8 mouse cellular contexts compared by ENCODE assay signal in genomic region chr7:126271712-126272683, GRCm38 (mm10). TPM values are rescaled to one million over a fixed set of nuclear protein-coding genes. Genes with fewer than 3 reads are reported as not detected.
A peak's percentile ranks its signal among the peaks of the same experiment; 100 is the strongest.
DNase-seq lines count a peak whose midpoint lies in the region; ATAC-seq and TF ChIP-seq lines count a peak whose summit lies in the region.

Gene Sbk1 (plus strand): TSS chr7:126272619.

- DNase-seq in adrenal gland, postnatal 25 days: peak; percentile 94
- DNase-seq in embryonic facial prominence, embryonic 11.5 days (ENCODE audit: low spot score): peak; percentile 94
- peak; percentile 91 to 96 for DNase-seq in left cerebral cortex, postnatal 36 days (ENCODE audit: low spot score in 2 of 2)
- peak; percentile 92 for DNase-seq in midbrain, embryonic 10.5 days (ENCODE audit: low spot score)
- peak; percentile 87 to 89 for DNase-seq in right cerebral cortex, postnatal 36 days (ENCODE audit: low spot score in 2 of 2)
- peak; percentile 89 to 91 for DNase-seq in urinary bladder, postnatal 4 days (ENCODE audit: low spot score in 2 of 2)

- no peaks in the 10 kb centered on the region; the same call in 1 of the 2 replicates for H3K36me3 ChIP-seq in embryonic facial prominence, embryonic 11.5 days (replicated peaks; ENCODE audit: control insufficient read depth, insufficient read depth, low read depth, low read length)
- no peaks in the 10 kb centered on the region for H3K36me3 ChIP-seq in intestine, postnatal 0 days (ENCODE audit: control insufficient read depth, insufficient read depth)
- peaks cover 30% of the 10 kb centered on the region for H3K36me3 ChIP-seq in midbrain, embryonic 10.5 days

- TF ChIP-seq CTCF in intestine, postnatal 0 days (IDR thresholded peaks at IDR 0.05; ENCODE audit: low read depth): no peak

- peak within 1 kb of the TSS; percentile 87 for H3K27ac ChIP-seq in embryonic facial prominence, embryonic 11.5 days (replicated peaks; ENCODE audit: low read depth, low read length)
- peak within 1 kb of the TSS; percentile 77 for H3K27ac ChIP-seq in intestine, postnatal 0 days (ENCODE audit: low read depth, low read length)
- H3K27ac ChIP-seq in midbrain, embryonic 10.5 days (replicated peaks): peak within 1 kb of the TSS; percentile 99

- peak; percentile 92 for ATAC-seq in embryonic facial prominence, embryonic 11.5 days (replicated peaks; ENCODE audit: insufficient number of reproducible peaks, low FRiP score, low TSS enrichment, low read depth)
- peak; percentile 80 for ATAC-seq in granulocyte monocyte progenitor cell, adult 5-6 weeks (replicated peaks; ENCODE audit: poor library complexity, severe bottlenecking)
- peak; percentile 97 for ATAC-seq in intestine, postnatal 0 days

- peak within 1 kb of the TSS; percentile 87 for H3K4me2 ChIP-seq in embryonic facial prominence, embryonic 11.5 days (ENCODE audit: low read depth, low read length)
- H3K4me2 ChIP-seq in intestine, postnatal 0 days (replicated peaks; ENCODE audit: low read depth): peak within 1 kb of the TSS; percentile 94

- H3K27me3 ChIP-seq in embryonic facial prominence, embryonic 11.5 days (ENCODE audit: control insufficient read depth, insufficient read depth, low read length): no peaks in the 10 kb centered on the region
- H3K27me3 ChIP-seq in intestine, postnatal 0 days (replicated peaks; ENCODE audit: control insufficient read depth, insufficient read depth, low read length): no peaks in the 10 kb centered on the region
- peaks cover 17% of the 10 kb centered on the region for H3K27me3 ChIP-seq in midbrain, embryonic 10.5 days (ENCODE audit: low read depth, poor library complexity, severe bottlenecking)

- peak within 1 kb of the TSS; percentile 95 for H3K9ac ChIP-seq in embryonic facial prominence, embryonic 11.5 days (replicated peaks; ENCODE audit: low read length)
- peak within 1 kb of the TSS; percentile 58 for H3K9ac ChIP-seq in intestine, postnatal 0 days (ENCODE audit: low read depth, low read length)

- no peaks in the 10 kb centered on the region for H3K9me3 ChIP-seq in embryonic facial prominence, embryonic 11.5 days (replicated peaks; ENCODE audit: control insufficient read depth, low read length)
- H3K9me3 ChIP-seq in intestine, postnatal 0 days (ENCODE audit: control insufficient read depth): no peaks in the 10 kb centered on the region
- no peaks in the 10 kb centered on the region for H3K9me3 ChIP-seq in midbrain, embryonic 10.5 days (replicated peaks)

- WGBS in embryonic facial prominence, embryonic 11.5 days: under 1% methylated on average over 74 of the region's 85 CpGs
- WGBS in intestine, postnatal 0 days: under 1% methylated on average over 74 of the region's 85 CpGs
- under 1% methylated on average over 85 of the region's 85 CpGs for WGBS in midbrain, embryonic 10.5 days

- peak within 1 kb of the TSS; percentile 72 for H3K4me3 ChIP-seq in embryonic facial prominence, embryonic 11.5 days (ENCODE audit: low read depth, low read length)
- peak within 1 kb of the TSS; percentile 70 for H3K4me3 ChIP-seq in intestine, postnatal 0 days (ENCODE audit: low read depth, low read length)
- H3K4me3 ChIP-seq in midbrain, embryonic 10.5 days: peak within 1 kb of the TSS; percentile 100

- intact Hi-C loops in left cerebral cortex, postnatal 36 days (cut with DNase I): loop anchor here (5.0 kb wide), 1 partner anchor 230 kb away; the partner anchor contains the start of gene Atxn2l

- no peaks in the 10 kb centered on the region; the same call in 1 of the 2 replicates for H3K4me1 ChIP-seq in embryonic facial prominence, embryonic 11.5 days (ENCODE audit: control insufficient read depth, insufficient read depth, low read length)
- no peaks in the 10 kb centered on the region for H3K4me1 ChIP-seq in intestine, postnatal 0 days (replicated peaks; ENCODE audit: control insufficient read depth, insufficient read depth, low read length)
- H3K4me1 ChIP-seq in midbrain, embryonic 10.5 days: peaks cover 47% of the 10 kb centered on the region

RNA-seq across cellular contexts. Expression of gene Sbk1, which starts in this region (rescaled TPM):
- total RNA-seq in adrenal gland, postnatal 25 days (2021): 72.1 and 102 TPM in 2 replicates
- polyA plus RNA-seq in embryonic facial prominence, embryonic 11.5 days (2014; fragmentation: Nextera tagmentation; extraction: Ambion mirVana): 88.3 and 101 TPM in 2 replicates
- total RNA-seq in granulocyte monocyte progenitor cell, adult 5-6 weeks (2014; fragmentation: Nextera tagmentation): 1.2 and 1.3 TPM in 2 replicates
- total RNA-seq in granulocyte monocyte progenitor cell, adult 5-6 weeks (2017): 0.69 and 1.2 TPM in 2 replicates
- polyA plus RNA-seq in intestine, postnatal 0 days (2015; fragmentation: Nextera tagmentation; extraction: Ambion mirVana): 3.6 and 4.4 TPM in 2 replicates
- total RNA-seq in left cerebral cortex, postnatal 36 days (2021): 10 to 100 TPM; 65.2 to 69.9 TPM
- 91.5 and 129 TPM in 2 replicates for polyA plus RNA-seq in midbrain, embryonic 10.5 days (2016; fragmentation: Nextera tagmentation; extraction: Ambion mirVana)

Comparison
In these comparisons a context has a peak if more than half of its experiments do, and no peak if none do; other contexts are left out.
1. Peak in every context shown above with its lines: DNase-seq, ATAC-seq, H3K4me3 ChIP-seq and H3K27ac ChIP-seq.
2. RNA of gene Sbk1 (total RNA-seq): 72.1 to 102 TPM in adrenal gland, postnatal 25 days and 65.2 to 69.9 TPM in left cerebral cortex, postnatal 36 days; 0.69 to 1.3 TPM in granulocyte monocyte progenitor cell, adult 5-6 weeks; every median in the first group is over 10 times any median in the second.
3. RNA of gene Sbk1 (polyA plus RNA-seq): 91.5 to 129 TPM in midbrain, embryonic 10.5 days and 88.3 to 101 TPM in embryonic facial prominence, embryonic 11.5 days; 3.6 to 4.4 TPM in intestine, postnatal 0 days; every median in the first group is over 10 times any median in the second.